Mouse (Mus musculus) myocyte (in vitro differentiated cells): ENCODE data around the gene Krtap12-1.

ENCODE experiments used
- CEBPB ChIP-seq: IDR thresholded peaks from 2 replicates; pipeline ENCODE4 v1.6.1; 2011; ENCODE audit warnings: mild to moderate bottlenecking, moderate library complexity; ENCODE audit not compliant: poor library complexity, insufficient read depth, severe bottlenecking
- E2F4 ChIP-seq: IDR thresholded peaks from one replicate; pipeline ENCODE4 v1.6.1; 2011; ENCODE audit warnings: mild to moderate bottlenecking, control low read depth, moderate library complexity; ENCODE audit not compliant: insufficient read depth
- MAX ChIP-seq: IDR thresholded peaks from one replicate; pipeline ENCODE4 v1.6.1; 2011; ENCODE audit warnings: low read depth, mild to moderate bottlenecking, control low read depth
- MYOD1 ChIP-seq, 3 experiments: IDR thresholded peaks; one replicate each; pipeline ENCODE4 v1.6.1; 2011; ENCODE audit warnings: control low read depth in 2 of 3, low read depth in 2 of 3, mild to moderate bottlenecking in 2 of 3, moderate library complexity in 1 of 3; ENCODE audit not compliant: insufficient read length in 2 of 3, control insufficient read depth in 1 of 3
- POLR2A ChIP-seq: IDR thresholded peaks from one replicate; pipeline ENCODE4 v1.6.1; 2011; ENCODE audit warnings: low read depth, mild to moderate bottlenecking, control low read depth, moderate library complexity; ENCODE audit not compliant: insufficient read length
- POLR2AphosphoS2 ChIP-seq: IDR thresholded peaks from one replicate; pipeline ENCODE4 v1.6.1; 2011; ENCODE audit warnings: low read depth, control low read depth; ENCODE audit not compliant: insufficient read length
- REST ChIP-seq: IDR thresholded peaks from one replicate; pipeline ENCODE4 v1.6.1; 2011; ENCODE audit warnings: mild to moderate bottlenecking, control low read depth, moderate library complexity; ENCODE audit not compliant: insufficient read depth, insufficient read length
- USF1 ChIP-seq: IDR thresholded peaks from one replicate; pipeline ENCODE4 v1.6.1; 2011; ENCODE audit warnings: low read depth, mild to moderate bottlenecking, control low read depth, moderate library complexity

DNA sequence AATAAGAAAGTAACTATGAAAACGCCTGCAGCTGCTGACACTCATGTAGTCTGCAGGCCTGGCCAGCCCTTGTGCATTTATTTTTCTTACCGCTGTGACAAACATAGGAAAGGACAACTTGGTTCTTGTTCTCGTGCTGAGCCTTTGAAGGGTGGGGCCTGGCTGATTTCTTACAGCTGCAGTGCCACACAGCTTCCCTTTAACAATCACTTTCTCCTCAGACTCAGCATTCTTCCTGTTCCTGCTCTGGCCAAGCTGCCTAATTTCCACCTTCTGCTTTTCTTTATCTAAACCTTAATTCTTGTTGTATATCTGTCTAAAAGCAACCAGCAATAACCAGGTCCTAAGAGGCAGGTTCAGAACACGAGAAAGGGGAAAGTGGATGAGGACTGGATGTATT lies 6.7 kb upstream of the Krtap12-1 start:
- no peak for TF ChIP-seq POLR2A
- no peak for TF ChIP-seq MYOD1 (IDR thresholded peaks at IDR 0.05; ENCODE audit: control insufficient read depth in 1 of 3, insufficient read length in 2 of 3, low read depth in 2 of 3)
- TF ChIP-seq POLR2AphosphoS2: no peak
- TF ChIP-seq USF1: no peak
- TF ChIP-seq MAX: no peak
- TF ChIP-seq REST: no peak
- no peak for TF ChIP-seq E2F4
- no peak for TF ChIP-seq CEBPB
